Mouse (Mus musculus) natural killer cell, adult 2 months (primary cell): ENCODE measurements around the gene Gpc5.
"Not testable (repeated sequence)": the region's sequence is repeated elsewhere in the genome, so short reads cannot be mapped to it uniquely, and the experiment has no call there.

Experiments
- DNase-seq, 2 experiments: peaks; one replicate each; pipeline ENCODE4 v3.0.0; 2022; ENCODE audit warnings: low spot score in 2 of 2

The Gpc5 gene

GRCm38 (mm10) chr14:115092081-115092480, at the start of gene Gpc5:
Gene Gpc5 (plus strand): TSS chr14:115092215.
- peak; percentile 61 to 71 for DNase-seq

GRCm38 (mm10) chr14:115042660-115043059, 49.4 kb upstream of the Gpc5 start:
- no peak for DNase-seq

DNA sequence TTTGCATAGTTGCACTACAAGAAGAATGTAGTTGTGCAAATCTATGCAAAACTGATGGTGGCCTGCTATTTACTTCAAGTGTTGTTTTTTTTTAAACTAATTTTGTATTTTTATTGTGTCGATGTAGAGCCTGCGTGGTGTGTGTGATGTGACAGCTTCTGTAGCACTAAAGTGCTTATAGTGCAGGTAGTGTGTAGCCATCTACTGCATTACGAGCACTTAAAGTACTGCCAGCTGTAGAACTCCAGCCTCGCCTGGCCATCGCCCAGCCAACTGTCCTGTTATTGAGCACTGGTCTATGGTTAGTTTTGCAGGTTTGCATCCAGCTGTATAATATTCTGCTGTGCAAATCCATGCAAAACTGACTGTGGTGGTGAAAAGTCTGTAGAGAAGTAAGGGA, 48.0 kb upstream of the Gpc5 start:
- no peak for DNase-seq

DNA sequence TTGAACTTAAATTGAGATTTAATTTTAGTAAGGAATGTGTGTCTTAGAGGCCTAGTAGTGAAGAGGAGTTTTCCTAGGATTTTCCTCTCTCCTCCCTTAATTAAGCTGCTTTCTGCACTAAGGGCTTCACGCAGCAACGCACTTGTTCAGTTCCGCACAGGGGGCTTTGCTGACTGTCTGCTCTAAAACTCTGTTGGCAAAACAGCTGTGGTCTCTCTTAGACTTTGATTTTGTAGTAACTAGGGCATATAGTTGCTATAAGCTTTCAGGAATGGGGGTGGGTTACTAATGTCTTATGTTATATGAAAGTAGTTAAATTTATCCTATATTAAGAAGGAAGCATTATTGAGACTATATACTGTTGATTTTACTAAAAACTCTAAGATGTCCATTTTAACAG, 46.3 kb upstream of the Gpc5 start:
- no peak for DNase-seq

DNA sequence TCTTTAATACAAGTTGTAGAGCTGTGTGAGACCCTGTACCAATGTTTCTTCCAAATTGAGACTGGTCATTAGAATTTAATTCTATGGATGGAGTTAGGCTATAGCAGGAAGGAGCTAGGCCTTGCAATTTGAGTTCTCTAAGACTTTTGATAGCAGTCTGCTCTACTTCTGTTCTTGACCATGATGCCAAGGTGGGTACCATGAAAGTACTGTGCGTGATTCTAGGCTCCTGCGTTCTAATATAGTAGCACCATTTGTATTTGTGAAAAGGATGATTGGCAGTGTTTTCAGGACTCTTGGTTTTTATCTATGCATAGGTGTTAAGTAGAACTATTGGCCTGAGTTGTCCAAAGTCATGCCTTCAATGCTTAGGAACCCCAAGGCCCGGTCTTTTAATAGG, 44.7 kb upstream of the Gpc5 start:
- DNase-seq = no peak

DNA sequence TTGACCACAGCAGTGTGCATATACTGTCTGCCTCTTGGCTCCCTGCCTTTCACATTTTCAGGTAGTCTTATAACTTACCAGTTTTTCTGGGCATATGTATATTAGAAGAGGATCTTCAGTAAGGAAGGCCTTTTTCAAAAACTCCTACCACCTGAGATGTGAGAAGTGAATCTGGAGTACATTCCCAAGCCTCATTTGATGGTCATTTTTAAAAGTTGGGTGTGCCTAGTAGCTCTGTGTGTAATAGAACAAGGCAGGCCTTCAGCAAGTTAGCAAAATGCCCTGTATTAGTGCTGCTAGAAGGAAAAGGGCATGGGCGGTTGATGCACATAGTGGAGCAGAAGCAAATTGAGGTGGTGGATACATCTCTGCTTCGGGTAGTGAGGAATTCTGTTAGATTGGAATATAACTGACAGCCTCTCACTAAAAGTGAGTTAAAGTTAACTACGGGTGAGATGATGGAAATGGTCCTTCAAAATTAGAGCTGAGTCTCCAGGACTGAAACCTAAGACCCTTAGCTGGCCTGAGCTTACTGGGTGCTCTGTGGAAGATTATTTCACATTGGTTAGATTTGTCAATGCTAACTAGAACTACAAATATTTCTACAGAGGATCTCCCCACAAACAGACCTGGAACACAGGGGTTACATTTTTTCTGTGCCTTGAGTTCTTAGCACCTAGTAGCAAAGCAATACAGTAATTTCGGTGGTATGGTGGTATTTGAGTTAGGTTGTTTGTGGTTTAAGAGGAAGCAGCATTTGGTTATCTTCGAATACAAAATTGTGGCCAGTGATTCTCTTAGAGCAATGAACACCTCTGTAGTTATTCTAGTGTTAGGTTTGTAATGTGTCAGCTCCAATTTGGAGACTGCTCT, 43.8 kb upstream of the Gpc5 start:
- no peak for DNase-seq

- DNase-seq = no peak
Observed at GRCm38 (mm10) chr14:115048863-115049566, 43.0 kb upstream of the Gpc5 start.

DNA sequence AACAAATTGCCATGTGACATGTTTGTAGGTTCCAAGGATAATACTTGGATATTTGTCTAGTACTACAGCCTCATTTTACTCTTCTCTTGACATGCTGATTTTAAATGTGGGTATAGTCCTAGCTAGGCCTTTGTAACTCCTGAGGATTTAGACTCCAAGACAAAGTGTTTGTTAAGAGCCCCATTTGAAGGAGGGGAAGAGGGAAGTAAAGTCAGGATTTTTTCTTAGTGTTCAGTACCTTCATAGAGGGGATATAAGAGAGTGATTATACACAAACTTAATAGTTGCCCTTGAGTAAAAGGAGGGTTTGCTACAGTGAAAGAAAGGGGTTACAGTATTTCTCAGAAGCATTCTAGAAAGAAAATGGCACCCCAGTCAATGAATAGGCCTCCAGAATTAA, 42.2 kb upstream of the Gpc5 start:
- no peak for DNase-seq

DNA sequence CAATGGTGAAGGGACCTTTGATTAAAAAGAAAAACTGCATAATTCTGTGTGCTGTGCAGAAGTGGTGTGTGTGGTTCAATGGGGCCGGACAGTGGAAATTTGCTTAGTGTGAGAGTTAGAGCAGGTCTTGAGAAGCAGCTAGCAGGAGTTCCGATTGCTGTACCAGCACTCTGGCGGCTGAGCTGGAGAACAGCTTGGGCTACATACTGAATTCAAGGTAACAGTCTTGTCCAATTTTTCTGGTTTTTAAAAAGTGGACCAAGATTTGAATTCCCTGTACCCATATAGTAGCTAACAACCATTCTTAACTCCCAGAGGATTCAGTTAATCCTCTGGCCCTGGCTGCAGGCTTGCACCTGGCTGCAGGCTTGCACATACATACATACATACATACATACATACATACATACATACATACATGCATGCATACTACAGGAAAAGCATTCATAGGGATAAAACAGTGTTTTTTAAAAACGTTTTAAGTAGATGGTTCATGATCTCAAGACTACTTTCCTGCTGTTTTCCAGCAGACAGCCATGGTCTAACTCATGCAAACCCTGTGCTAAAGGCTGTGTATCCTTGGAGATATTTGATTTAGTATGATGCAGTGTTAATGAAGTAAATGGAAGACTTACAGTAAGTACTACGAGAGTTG, 40.8 kb upstream of the Gpc5 start:
- DNase-seq = no peak

GRCm38 (mm10) chr14:115052371-115052770, 39.6 kb upstream of the Gpc5 start:
- no peak for DNase-seq

DNA sequence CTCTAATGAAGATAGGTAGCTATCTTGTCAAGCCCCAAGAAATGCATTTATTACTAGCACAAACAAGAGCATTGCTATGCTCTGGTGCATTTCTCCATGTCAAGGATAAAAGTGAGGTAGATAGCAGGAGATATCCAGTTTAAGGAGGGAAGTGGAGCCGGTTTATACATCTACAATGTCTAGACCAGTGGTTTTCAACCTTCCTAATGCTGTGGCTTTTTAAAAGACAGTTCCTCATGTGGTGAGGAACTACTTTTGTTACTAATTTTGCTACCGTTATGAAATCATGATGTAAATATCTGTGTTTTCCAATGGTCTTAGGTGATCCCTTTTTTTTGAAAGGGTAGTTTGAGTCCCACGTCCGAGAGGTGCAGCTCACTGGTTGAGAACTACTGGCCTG, 37.8 kb upstream of the Gpc5 start:
- no peak for DNase-seq

- no peak for DNase-seq
Observed at GRCm38 (mm10) chr14:115057524-115057923, 34.5 kb upstream of the Gpc5 start.

GRCm38 (mm10) chr14:115066164-115066563, 25.9 kb upstream of the Gpc5 start:
- DNase-seq = not testable (repeated sequence)

GRCm38 (mm10) chr14:115070534-115070933, 21.5 kb upstream of the Gpc5 start:
- no peak for DNase-seq

GRCm38 (mm10) chr14:115077340-115077739, 14.7 kb upstream of the Gpc5 start:
- DNase-seq = no peak

GRCm38 (mm10) chr14:115078064-115078463, 14.0 kb upstream of the Gpc5 start:
- no peak for DNase-seq

- no peak for DNase-seq
Observed at GRCm38 (mm10) chr14:115081728-115082502, 10.1 kb upstream of the Gpc5 start.

DNA sequence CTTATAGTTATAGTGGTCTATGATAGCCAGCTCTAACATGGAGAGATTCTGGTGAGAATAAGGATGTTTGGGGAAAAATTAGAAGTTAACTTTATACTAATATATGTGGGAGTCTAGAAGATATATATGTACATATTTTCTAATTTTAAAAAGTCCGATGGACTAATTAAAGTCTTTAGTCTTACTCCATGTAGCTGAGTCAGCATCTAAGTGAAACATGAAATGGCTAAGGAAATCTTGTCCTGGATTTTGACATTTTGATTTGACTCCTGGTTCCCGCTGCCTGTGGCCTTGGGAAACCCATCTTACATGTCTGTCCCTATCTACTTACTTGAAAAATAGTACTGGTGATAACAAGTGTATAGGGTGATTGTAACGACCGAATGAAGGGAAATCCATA, 1.5 kb upstream of the Gpc5 start:
- DNase-seq = no peak

GRCm38 (mm10) chr14:115092510-115092909, 495 bp downstream of the Gpc5 start:
- DNase-seq = no peak

- DNase-seq = no peak
Observed at GRCm38 (mm10) chr14:115092952-115093351, 937 bp downstream of the Gpc5 start.

DNA sequence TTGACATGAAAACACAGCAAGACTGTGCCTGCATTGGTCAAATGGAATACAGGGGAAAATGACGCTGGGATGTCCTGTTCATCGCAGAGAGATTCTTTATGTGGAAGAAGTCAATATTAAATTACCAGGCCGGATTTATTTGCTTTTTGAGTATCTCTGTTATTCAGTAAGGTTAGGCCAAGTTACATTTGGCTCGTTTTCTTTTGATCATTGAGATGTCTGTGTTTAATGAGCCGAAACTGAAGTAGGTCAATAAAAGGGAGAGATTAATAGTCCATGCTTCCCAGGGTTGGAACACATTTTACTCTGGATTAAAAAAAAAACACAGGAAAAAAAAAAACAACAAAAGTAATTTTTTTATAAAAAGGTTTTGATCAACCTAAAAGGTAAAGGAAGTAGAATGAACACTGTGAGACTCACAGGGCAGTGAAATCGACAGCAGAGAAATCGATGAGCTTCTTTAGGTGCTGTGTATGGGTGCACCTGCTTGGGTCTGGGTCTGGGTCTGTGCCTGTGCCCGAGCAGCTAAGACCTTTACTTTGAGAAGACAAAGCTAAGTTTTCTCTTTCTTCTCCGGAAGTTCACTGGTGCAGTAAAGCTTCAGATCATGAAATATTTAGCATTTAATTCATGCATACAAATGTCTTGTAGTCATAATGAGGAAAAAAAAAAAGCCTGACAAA, 8.7 kb downstream of the Gpc5 start:
- DNase-seq = no peak
